Mouse (Mus musculus): Measurements from ENCODE around the gene Cwc25.

DNA sequence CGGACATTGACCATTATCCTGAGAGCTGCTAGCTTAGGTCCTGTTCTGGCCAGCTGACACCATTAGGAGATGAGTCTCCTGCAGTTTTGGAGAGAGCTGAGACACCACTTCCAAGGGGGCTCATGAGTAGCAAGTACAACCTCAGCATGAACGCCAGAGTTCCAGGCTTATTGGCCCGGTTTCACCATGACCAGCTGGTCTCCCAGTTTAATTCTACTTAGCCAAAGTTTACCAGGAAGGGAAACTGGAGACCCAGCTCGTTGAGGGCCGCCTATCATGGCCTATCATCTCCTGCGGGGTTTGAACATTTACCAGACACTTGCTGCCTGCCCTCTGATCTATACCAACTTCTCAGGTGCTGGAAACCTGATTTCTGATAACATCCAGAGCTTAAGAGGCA is 41.3 kb upstream of the Cwc25 start:
- TF ChIP-seq CTCF (IDR thresholded peaks at IDR 0.05; ENCODE audit: control insufficient read depth, insufficient read depth, low read length), result no peak
- TF ChIP-seq POLR2A (IDR thresholded peaks at IDR 0.05; ENCODE audit: borderline replicate concordance, control insufficient read depth, low read depth, low read length), result no peak
